Mouse (Mus musculus): Measurements from ENCODE around the gene Ifnb1.

Gene Ifnb1

DNA sequence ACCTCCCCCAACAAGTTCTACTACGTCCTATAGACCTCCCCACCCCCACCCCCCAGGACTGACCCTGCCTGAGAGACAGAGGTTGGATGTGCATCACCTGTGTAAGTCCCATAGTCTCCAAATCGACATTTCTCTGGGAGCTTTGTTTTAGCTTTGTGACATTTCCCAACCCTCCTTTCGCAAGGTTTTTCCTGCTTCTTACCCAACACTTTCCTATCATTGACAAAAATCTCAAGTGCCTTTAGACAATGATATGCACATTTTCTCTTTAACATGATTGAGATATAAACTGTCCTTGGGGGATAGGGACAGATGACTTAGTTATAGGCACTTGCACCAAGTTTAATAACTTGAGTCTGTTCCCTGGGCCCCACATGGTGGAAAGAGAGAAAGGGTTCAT is 21.3 kb downstream of the Ifnb1 start:
- no peak for DNase-seq (ENCODE audit: low spot score in 2 of 2)

DNA sequence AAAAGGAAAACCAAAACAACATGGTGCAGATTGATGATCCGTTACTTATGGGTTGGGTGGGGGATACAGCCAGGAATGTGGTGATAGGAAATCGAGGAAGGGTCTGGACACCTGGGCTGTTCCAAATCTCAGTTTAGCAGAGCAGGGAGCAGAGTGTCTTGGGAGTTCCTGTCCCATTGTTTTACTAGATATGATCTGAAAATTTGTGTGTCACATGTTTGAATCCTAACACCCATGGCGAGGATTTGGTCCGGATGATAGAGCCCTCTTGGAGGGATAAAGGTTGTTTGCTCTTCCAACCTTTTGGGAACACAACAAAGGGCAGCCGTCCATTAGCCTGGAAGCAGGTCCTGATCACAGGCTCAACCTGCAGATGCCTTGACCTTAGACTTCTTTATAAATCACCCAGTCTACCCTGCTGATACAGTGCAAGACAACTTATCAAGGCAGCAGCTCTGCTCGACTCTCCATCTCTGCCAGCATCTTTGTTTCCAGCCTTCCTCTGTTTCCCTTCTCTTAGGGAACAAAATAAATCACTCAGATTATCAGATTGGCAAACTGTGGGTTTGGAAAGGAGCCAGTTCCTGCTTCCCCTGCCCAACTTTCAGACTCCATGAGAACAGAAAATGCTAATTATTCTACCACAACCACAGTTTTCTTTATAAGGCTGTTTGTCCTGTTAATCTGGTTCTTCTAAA is 26.1 kb downstream of the Ifnb1 start:
- DNase-seq (ENCODE audit: low spot score in 2 of 2), result no peak

DNA sequence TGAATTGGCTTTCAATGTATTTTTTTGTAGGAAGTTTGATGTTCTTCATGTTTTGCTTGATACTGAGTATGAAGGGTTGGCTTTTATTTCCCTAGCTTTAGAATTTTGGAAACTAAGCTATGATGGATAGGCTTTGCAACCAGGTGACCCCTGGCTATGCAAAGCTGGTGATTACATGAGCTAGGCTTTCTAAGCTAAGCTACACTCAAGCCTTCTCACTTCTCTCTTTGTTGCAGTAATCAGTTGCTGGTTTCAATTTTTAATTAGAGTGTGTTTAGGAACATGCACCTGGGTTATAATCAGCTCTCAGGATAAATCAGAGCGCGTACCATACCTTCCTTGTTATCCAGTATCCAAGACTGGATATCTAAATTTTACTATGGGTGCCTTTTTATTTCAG is 33.0 kb downstream of the Ifnb1 start:
- DNase-seq (ENCODE audit: low spot score in 2 of 2), result no peak

DNA sequence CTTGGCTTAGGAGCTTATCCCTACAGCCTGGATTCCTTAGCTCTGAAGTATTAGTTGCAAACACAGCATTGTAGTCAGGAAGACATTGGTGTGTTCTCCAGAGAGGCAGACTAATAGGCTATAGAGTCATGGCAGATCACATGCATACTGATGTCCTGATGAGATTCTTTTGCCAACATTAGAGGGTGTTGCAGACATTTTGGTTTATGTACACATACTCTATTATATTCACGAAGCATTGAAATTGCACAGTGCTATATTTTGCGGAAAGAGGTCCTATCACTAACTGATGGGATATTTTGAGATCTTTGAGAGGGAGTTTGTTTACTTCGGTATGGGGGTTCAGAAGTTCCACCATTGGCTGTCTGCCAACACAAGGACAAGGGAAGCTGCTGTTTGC is 34.5 kb downstream of the Ifnb1 start:
- DNase-seq (ENCODE audit: low spot score in 2 of 2), result no peak

DNA sequence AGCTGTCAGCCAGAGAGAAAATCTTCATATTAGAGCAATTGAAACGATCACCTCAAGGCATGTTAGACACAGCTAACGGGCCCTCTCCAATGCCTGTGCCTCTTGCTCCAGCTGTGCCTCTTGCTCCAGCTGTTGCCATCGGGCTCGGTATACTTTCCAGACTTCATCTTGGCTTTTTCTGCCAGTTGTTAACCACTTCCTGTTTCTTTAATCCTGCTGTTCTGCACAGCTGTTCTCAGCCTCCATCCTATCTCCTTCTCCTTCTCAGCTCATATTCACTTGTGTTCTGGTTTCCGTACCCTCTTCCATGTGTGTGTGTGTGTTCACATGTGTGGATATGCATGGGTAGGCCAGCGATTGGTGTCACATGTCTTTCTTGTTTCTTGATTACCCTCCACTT is 42.4 kb downstream of the Ifnb1 start:
- DNase-seq (ENCODE audit: low spot score in 2 of 2), result no peak

DNA sequence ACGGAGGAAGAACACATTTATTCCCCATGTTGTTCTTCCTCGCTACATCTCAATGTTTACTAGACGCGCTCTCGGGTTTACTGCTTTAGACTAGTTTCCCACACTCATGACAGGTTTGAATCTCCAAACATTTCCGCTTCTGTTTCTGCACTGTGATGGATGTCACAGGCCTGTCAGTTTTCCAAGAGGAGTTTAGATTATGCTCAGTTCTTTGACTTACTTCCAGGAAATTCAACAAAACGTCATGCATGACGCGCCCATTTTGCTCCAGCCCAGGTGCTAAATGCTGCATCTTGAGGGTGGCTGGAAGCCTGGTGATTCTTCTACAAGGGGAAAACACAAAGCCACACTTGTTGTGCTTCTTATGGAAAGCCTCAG is 43.8 kb downstream of the Ifnb1 start:
- DNase-seq (ENCODE audit: low spot score in 2 of 2), result no peak

DNA sequence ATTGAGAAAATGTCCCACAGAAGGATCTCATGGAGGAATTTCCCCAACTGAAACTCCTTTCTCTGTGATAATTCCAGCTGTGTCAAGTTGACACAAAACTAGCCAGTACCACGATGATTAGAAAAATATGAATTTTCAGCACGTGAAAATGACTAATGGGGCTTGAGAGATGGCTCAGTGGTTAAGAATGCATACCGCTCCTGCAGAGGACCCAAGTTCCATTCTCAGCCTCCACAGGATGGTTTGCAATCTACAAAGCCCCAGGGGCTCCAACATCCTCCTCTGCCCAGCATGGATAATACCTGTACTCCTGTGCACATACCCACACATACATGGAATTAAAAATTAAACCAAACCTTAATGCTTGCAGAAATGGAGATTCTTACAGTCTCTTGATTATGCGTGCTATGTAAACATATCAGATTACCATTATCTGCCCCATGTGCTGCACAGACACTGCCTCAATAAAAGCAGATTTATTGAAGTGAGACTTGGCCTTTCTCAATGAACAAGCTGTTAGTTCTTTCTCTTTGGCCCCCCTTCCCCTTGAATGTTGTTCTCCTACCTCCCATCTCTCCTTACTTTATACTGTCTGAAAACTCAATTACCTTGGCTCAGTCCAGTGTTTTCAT is 44.3 kb downstream of the Ifnb1 start:
- no peak for DNase-seq (ENCODE audit: low spot score in 2 of 2)

DNA sequence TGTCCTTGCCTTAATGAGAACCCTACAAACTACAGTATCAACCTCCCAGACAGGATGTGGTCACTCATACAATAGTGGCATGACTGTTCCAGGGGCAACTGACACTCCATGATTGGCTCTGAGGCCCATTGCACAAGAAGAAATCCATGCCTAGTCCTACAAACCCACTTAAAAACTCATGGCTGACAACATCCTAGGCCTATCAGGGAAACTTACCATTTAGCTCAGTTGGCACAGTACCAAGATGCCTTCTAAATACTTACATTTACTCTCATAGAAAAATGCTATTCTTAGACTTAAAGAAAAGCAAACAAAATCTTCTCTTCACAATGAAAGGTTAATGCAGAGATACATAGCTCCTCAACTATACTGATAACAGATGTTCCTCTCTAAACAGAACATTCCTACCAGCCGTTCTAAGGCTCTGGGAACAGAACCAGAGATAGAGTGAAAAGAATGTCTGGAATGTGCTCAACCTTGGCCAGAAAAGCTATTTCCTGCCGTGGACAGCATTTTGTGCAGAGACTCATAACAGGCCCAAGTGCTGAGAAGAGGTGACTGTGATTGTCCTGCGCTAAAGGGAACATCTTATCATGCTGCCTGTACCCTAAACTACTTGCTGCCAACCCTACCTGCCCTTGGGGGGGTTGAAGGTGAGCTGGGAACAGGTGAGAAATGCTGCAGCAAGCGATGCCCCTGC is 45.9 kb downstream of the Ifnb1 start:
- no peak for DNase-seq (ENCODE audit: low spot score in 2 of 2)

DNA sequence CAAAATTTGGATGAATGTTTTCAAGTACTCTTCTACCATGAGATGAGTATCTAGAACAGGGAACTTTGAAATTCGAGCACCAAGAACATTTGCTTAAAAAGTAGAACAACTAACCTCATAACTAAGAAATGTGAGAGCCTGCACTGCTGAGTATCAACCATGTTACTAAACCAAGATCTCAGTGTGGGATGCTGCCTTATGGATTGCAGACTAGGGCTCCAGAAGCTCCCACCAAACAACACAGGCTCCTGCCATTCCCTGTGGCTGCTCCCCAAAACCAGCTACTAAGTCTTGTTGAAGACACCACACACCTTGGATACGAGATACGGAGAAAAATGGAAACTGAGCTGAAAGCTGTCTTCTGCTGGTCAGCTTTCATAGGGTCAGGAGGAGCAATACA is 46.5 kb downstream of the Ifnb1 start:
- DNase-seq (ENCODE audit: low spot score in 2 of 2), result no peak

All from urinary bladder, postnatal 4 days (tissue).